Mouse (Mus musculus) retina, postnatal 7 days (tissue): ENCODE data around the gene Tgfb3.

Experiments
- DNase-seq: peaks from one replicate; pipeline ENCODE4 v3.0.0-alpha.2; 2012; ENCODE audit warnings: low read depth, low spot score

Gene Tgfb3

DNA sequence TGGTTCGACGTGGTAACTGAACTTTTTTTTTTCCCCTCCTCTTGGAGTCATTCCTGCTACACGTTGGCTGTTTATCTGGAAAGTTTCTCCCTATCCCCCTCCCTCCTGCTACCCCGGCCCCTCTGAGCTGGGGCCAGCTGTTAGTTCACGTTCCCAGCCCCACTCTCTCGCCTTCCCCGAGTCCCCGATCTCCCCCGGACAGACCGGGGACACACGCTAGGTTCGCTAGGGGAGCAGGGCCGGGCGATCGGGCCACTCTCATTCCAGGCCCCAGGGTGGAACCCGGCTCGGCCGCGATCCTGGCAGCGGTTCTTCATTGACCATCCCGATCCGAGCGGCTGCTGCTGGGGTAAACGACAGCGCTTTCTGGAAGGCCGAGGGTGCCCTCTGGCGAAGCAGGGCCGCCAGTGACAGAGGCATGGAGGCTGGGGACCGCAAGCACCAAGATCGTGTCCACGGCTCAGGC is 394 bp upstream of the Tgfb3 start:
- DNase-seq: peak; percentile 80

DNA sequence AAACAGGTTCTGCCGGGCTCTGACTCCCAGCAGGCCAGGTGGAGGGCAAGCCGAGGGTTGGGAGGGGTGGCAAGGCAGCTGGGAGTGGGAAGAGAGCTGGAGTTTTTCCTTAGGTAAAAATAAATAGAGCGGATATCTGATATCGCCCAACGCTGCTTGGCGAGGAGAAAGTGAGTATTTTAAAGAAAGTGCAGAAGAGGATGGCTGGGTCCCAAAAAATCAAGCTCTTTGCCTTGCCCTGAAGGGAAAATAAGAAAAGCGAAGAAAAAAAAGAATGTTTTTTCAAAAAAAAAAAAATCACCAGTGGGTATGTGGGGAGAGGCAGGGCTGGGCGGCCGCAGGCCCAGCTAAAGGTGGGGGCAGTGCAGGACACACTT is 677 bp downstream of the Tgfb3 start:
- no peak for DNase-seq

GRCm38 (mm10) chr12:86077736-86078135 is 1.1 kb downstream of the Tgfb3 start:
- no peak for DNase-seq

DNA sequence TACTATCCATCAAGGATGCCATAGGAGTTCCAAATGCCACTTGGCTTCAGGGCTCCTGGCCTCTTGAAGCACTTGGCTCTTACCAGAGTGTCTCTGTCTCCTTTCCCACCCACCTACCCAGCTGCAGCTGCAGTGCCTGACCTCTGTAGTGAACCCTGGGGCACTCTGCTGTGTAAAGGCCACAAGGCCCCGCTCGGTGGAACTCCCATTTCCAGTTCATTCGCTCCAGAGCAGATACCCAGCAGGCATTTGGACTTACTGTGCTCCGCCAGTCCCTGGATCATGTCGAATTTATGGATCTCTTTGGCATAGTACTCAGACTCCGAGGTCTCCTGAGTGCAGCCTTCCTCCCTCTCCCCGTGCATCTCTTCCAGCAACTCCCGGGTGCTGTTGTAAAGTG is 1.5 kb downstream of the Tgfb3 start:
- no peak for DNase-seq

- no peak for DNase-seq
Observed at GRCm38 (mm10) chr12:86076321-86076901, 2.4 kb downstream of the Tgfb3 start.

GRCm38 (mm10) chr12:86075358-86075757 is 3.5 kb downstream of the Tgfb3 start:
- no peak for DNase-seq

DNA sequence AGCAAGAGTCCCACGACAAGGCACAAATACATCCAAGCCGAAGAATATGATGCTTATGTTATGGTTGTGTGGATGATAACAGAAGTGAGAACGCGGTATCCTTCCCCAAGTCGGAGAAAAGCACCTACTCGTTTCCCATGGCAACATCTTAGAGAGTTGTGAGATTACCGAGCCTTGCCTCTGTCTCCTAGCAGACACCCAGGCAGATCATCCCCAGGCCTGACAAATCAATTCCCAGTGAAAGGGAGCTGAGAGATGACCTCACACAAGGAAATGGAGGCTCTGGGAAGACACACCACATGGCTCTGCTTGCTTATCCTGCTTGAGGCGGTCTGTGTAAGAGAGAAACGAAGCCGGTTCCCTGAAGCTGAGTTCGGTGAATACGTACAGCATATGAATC is 4.2 kb downstream of the Tgfb3 start:
- no peak for DNase-seq

DNA sequence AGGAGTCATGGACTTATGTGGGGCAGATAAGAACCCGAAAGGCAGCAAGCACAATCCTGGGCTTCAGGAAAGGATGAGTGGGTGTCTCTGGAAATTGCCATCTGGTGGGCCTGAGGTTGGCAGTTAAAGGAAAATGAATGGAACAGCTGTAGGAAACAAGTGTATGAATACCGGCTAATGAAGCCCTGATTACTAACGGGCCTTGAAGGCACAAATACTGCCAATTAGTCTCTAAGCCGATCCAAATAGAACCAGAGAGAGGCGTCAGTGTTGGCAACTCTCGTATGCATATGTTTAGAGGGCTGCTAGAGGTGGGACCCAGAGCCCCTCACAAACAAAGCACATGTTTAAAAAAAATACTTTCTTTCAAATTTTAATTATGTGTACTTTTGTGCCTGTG is 7.4 kb downstream of the Tgfb3 start:
- no peak for DNase-seq

DNA sequence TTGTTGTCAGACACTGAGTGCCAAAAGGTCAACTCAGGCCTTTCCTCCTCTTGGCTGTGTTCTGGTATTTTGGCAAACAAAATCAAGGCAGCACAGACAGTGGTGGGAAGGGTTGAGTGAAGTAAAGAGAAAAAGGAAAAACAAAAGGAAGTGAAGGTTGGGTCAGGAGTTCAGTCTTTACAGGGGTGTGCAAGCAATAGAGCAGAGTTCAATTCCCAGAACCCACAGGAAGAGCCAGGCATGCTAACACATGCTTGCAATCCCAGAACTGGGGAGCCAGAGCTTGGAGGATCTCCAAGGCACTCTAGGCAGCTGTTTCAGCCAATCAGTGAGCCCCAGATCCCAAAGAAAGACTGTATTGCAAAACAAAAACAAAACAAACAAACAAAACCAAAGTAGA is 14.0 kb downstream of the Tgfb3 start:
- no peak for DNase-seq

DNA sequence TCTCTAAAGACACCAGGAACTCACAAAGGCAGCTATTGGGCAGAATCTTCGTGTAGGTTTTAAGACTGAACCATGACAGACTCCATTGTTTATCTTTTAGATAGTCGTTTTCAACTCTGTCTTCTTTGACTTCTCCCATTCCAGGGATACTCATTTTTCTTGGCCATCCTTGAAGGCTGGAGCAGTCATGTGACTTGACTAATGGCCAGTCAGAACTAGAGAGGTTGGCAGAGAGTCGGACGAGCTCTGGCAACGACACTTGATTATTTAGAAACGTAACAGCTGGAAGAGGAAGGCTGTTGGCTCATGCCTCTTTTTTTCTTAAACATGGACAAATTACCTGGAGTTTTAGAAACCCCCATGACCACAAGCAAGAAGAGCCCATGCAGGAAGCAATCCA is 19.5 kb downstream of the Tgfb3 start:
- no peak for DNase-seq

DNA sequence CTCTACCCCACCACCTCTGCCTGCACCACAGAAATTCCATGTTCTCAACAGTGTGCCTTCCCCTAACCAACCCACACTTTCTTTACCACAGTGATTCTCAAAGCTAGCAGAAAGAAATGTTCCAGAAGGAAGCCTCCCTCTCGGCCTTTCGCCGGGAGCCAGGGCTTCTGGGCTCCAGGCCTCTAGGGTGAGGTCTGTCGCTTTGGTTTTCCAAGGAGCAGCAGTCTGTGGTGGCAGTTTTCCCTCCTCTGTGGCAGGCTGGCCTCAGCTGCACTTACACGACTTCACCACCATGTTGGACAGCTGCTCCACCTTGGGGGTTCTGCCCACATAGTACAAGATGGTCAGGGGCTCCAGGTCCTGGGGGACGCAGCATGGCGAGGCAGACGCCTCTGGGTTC is 21.3 kb downstream of the Tgfb3 start:
- no peak for DNase-seq

GRCm38 (mm10) chr12:86056976-86057375 is 21.9 kb downstream of the Tgfb3 start:
- DNase-seq: no peak

- no peak for DNase-seq
Observed at GRCm38 (mm10) chr12:86055306-86055705, 23.5 kb downstream of the Tgfb3 start.

GRCm38 (mm10) chr12:86051477-86051876 is 27.4 kb downstream of the Tgfb3 start:
- DNase-seq: no peak

- DNase-seq: no peak
Observed at GRCm38 (mm10) chr12:86049813-86050212, 29.0 kb downstream of the Tgfb3 start.

DNA sequence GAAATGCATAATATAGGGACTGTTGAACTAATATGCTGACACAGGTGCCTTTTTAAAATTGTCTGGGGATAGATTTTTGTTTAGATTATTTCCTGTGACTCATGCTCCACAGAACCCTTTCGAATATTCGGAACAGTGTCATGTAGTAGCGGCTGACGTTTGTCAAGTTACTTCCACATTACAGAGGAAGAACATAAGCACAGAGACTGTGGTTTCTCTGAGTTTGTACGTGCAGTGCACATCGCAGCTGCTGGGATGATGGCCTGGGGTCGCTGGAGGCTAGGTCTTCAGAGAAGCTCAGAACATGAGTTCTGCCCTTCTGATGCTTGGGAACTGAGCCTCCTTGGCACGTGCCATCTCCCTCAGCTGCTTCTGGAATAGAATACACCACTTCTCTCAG is 31.5 kb downstream of the Tgfb3 start:
- no peak for DNase-seq

- DNase-seq: no peak
Observed at GRCm38 (mm10) chr12:86046776-86047175, 32.1 kb downstream of the Tgfb3 start.

DNA sequence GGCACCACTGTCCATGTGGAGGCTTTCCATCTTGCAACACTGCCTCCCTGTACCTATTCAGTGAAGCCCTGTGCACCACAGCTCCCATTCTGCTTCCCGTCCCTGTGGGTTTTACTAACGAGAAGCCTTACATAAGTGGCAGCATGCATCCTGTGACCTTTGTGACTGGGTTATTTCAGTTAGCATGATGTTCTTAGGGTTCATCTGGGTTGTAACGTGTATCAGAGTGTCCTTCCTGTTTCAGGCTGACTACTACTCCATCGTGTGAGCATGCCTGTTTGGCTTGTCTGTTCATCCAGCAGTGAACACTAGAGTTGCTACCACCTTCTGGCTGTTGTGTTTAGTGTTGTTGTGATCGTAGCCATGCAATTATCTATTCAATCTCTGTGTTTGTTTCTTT is 32.7 kb downstream of the Tgfb3 start:
- no peak for DNase-seq

- no peak for DNase-seq
Observed at GRCm38 (mm10) chr12:86039751-86040150, 39.1 kb downstream of the Tgfb3 start.

DNA sequence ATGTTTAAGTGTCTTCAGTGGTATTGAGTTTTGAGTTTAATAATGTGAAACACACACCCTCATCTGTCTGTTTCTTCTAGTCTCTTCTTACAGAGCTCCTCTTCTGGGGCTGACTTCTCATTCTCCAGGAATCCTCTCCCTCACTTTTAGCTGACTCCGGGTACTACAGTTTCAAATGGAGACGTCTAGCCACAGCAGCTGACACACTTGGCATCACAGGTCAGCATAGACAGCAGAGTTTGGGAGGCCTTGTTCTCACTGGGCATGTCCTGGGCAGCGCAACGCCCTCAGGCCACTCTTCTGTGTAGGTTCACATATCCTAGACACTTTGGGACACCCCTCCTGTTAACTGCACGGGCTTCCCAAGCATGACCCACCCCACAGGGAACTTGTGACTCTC is 39.8 kb downstream of the Tgfb3 start:
- DNase-seq: no peak

DNA sequence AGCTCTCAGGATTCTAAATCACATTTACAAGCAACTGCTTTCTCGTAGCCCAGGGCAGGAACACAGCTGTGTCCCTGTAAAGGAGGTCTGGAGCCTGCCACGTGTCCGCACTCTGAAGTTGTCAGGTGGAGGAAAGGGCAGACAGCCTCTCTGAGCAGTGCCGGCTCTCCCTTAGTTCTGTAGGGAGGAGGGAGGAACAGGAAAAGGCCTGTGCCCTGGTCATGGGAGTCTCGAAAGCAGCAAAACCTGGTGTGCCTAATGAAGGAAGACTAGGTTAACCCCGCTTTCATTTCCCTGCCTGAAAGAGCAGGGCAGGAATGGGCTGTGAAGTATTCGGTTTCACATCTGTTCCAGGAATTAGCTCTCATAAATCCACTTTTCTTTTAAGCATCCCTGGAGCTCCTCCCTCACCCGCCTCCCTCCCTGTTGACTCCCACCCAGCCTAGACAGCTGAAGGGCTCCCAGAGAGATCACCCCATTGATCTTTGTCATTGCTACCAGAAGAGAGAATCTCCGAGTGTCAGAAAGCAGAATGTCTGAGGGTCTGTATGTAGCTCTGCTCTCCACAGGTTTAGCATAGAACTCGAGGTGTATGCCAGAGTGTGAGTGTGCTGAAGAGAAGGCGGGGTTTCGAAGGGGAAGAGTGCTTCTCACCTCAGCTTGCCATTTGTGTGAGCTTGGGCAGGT is 41.5 kb downstream of the Tgfb3 start:
- no peak for DNase-seq

GRCm38 (mm10) chr12:86036368-86037166 is 42.3 kb downstream of the Tgfb3 start:
- no peak for DNase-seq

DNA sequence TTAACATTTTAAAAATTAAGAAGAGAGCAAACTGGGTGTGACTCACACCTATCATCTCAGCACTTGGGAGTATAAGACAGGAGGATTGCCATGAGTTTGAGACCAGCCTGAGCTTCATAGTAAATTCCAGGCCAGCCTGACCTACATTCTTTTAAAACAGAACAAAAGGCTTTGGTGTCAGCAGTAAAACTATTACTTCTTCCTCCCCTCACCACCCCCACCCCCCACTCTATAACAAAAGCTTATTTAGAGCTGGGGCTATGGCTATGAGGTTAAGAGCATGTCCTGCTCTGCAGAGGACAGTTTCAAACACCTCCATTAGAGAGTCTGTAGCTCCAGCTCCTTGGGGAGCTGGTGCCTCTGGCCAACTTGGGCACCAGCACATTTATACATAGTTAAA is 43.3 kb downstream of the Tgfb3 start:
- DNase-seq: no peak
